15 mouse cellular contexts compared by ENCODE assay signal in the genomic region with DNA sequence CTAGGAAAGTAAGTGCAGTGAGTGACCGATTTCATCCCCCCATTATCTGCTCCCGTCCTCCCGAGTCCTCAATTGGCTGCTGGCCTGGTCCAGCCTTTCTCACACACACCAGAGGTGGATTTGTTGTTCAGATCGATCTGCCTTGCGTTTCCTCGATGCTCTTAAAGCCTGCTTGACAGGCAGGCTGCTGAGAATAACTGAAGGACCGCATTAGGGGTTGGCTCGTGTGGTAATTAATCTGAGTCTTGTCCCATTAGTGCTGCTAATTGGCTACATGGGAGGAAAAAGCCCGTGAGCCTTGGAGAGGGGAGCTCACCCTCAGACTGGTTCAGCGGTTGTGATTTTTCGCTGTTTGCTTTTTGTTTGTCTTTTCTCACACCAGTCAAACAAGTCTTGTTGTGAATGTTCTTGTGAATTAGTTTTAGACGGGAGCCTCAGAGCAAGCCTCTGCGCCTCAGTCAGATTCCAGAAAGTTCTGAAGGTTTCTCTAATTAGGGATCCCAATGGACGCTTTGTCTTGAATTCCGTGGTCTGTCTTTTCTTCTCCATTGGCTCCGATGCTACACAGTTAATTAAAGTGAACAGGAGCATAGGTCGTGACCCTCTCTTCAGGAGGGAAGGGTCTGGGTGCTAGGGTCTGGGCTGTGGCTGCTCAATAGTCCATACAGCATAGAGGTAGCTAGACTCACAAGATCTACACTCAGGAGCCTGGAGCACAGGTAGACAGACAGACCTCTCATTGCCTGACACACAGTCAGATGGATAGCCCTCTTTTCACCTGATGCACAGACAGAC.
A peak's percentile ranks its signal among the peaks of the same experiment; 100 is the strongest.
DNase-seq lines count a peak whose midpoint lies in the region; ATAC-seq and TF ChIP-seq lines count a peak whose summit lies in the region.
"Had no signal": no experiment of that assay in that cellular context is flagged by ENCODE, and none has a peak within 500 bp of the region (broad histone marks: within the 10 kb centered on the region; RNA-seq: fewer than 3 reads in every experiment).

No protein-coding gene starts in this region.

- peaks cover 3% of the 10 kb centered on the region; the same call in 1 of the 2 replicates for H3K27me3 ChIP-seq in embryonic facial prominence, embryonic 14.5 days (replicated peaks; ENCODE audit: control insufficient read depth, insufficient read depth, low read length)
- H3K27me3 ChIP-seq in hindbrain, embryonic 12.5 days: no peaks in the 10 kb centered on the region; the same call in 1 of the 2 replicates
- H3K27me3 ChIP-seq in midbrain, postnatal 0 days (ENCODE audit: insufficient read depth, low read length): no peaks in the 10 kb centered on the region
- no peaks in the 10 kb centered on the region for H3K27me3 ChIP-seq in intestine, embryonic 15.5 days (replicated peaks)
- H3K27me3 ChIP-seq: CH12.LX; lung, embryonic 15.5 days; megakaryocyte, embryonic 14.5 days had no signal

- no peak overlapping the region for H3K4me2 ChIP-seq in embryonic facial prominence, embryonic 14.5 days (ENCODE audit: low read depth, low read length)
- H3K4me2 ChIP-seq in hindbrain, embryonic 12.5 days (replicated peaks): no peak overlapping the region
- H3K4me2 ChIP-seq in midbrain, postnatal 0 days (ENCODE audit: low read depth, low read length, poor library complexity, severe bottlenecking): no peak overlapping the region
- no peak overlapping the region for H3K4me2 ChIP-seq in intestine, embryonic 15.5 days (replicated peaks)
- H3K4me2 ChIP-seq: lung, embryonic 15.5 days had no signal

- peak; percentile 15; the same call in 1 of the 2 replicates for ATAC-seq in embryonic facial prominence, embryonic 14.5 days (ENCODE audit: low read depth)
- ATAC-seq in hindbrain, embryonic 12.5 days (ENCODE audit: low FRiP score): peak; percentile 56
- no peak for ATAC-seq in midbrain, postnatal 0 days (ENCODE audit: low FRiP score)
- no peak for ATAC-seq in intestine, embryonic 15.5 days

- intact Hi-C loops in left cerebral cortex, postnatal 10 days (cut with DNase I): loop anchor here (5.0 kb wide), 2 partner anchors 205 to 455 kb away; no protein-coding TSS in a partner anchor

- no peak overlapping the region for H3K27ac ChIP-seq in embryonic facial prominence, embryonic 14.5 days (replicated peaks; ENCODE audit: low read depth, low read length)
- no peak overlapping the region for H3K27ac ChIP-seq in hindbrain, embryonic 12.5 days
- no peak overlapping the region for H3K27ac ChIP-seq in midbrain, postnatal 0 days (ENCODE audit: low read depth, low read length)
- H3K27ac ChIP-seq in intestine, embryonic 15.5 days: no peak overlapping the region
- H3K27ac ChIP-seq: heart, embryonic 10.5 days; lung, embryonic 15.5 days had no signal

- no peaks in the 10 kb centered on the region for H3K4me1 ChIP-seq in embryonic facial prominence, embryonic 14.5 days (ENCODE audit: control insufficient read depth, insufficient read depth, low read length)
- H3K4me1 ChIP-seq in hindbrain, embryonic 12.5 days: no peaks in the 10 kb centered on the region
- H3K4me1 ChIP-seq in midbrain, postnatal 0 days (ENCODE audit: insufficient read depth, low read length): no peaks in the 10 kb centered on the region
- H3K4me1 ChIP-seq in intestine, embryonic 15.5 days (replicated peaks): no peaks in the 10 kb centered on the region
- H3K4me1 ChIP-seq: heart, embryonic 10.5 days; lung, embryonic 15.5 days; megakaryocyte, embryonic 14.5 days had no signal

- peak; percentile 17 for DNase-seq in embryo, embryonic 11 days
- DNase-seq in embryonic facial prominence, embryonic 14.5 days (ENCODE audit: low spot score): peak; percentile 23
- DNase-seq in midbrain, postnatal 0 days (ENCODE audit: low spot score): peak; percentile 10
- no peak for DNase-seq in left cerebral cortex, postnatal 10 days (ENCODE audit: extremely low spot score in 1 of 2, low spot score in 2 of 2)
- no peak for DNase-seq in natural killer cell, adult 2 months (ENCODE audit: low spot score in 2 of 2)
- DNase-seq: adrenal gland, postnatal 14 days; cerebellum, postnatal 25 days; kidney, adult 8-10 months; liver had no signal

- H3K9ac ChIP-seq in embryonic facial prominence, embryonic 14.5 days (ENCODE audit: low read depth, low read length): no peak overlapping the region
- H3K9ac ChIP-seq in hindbrain, embryonic 12.5 days: no peak overlapping the region
- H3K9ac ChIP-seq in midbrain, postnatal 0 days (replicated peaks; ENCODE audit: low read length, poor library complexity, severe bottlenecking): no peak overlapping the region
- no peak overlapping the region for H3K9ac ChIP-seq in intestine, embryonic 15.5 days
- H3K9ac ChIP-seq: lung, embryonic 15.5 days had no signal

- WGBS in embryonic facial prominence, embryonic 14.5 days: 32% methylated on average over 17 of the region's 17 CpGs
- 37% methylated on average over 17 of the region's 17 CpGs for WGBS in hindbrain, embryonic 12.5 days
- 29% methylated on average over 17 of the region's 17 CpGs for WGBS in midbrain, postnatal 0 days
- 40% methylated on average over 17 of the region's 17 CpGs for WGBS in intestine, embryonic 15.5 days

- no peak overlapping the region for H3K4me3 ChIP-seq in embryonic facial prominence, embryonic 14.5 days (ENCODE audit: low read depth, low read length)
- H3K4me3 ChIP-seq in hindbrain, embryonic 12.5 days: no peak overlapping the region
- H3K4me3 ChIP-seq in midbrain, postnatal 0 days (ENCODE audit: low read depth, low read length): no peak overlapping the region
- no peak overlapping the region for H3K4me3 ChIP-seq in intestine, embryonic 15.5 days (replicated peaks)
- H3K4me3 ChIP-seq: heart, embryonic 10.5 days; lung, embryonic 15.5 days; megakaryocyte, embryonic 14.5 days had no signal

- no peaks in the 10 kb centered on the region for H3K36me3 ChIP-seq in embryonic facial prominence, embryonic 14.5 days (ENCODE audit: control insufficient read depth, insufficient read depth, low read length)
- H3K36me3 ChIP-seq in hindbrain, embryonic 12.5 days: no peaks in the 10 kb centered on the region
- H3K36me3 ChIP-seq in midbrain, postnatal 0 days (ENCODE audit: insufficient read depth, low read length): no peaks in the 10 kb centered on the region
- no peaks in the 10 kb centered on the region for H3K36me3 ChIP-seq in intestine, embryonic 15.5 days
- H3K36me3 ChIP-seq: heart, embryonic 10.5 days; lung, embryonic 15.5 days had no signal

- TF ChIP-seq CTCF in midbrain, postnatal 0 days (IDR thresholded peaks at IDR 0.05): no peak

- H3K9me3 ChIP-seq in embryonic facial prominence, embryonic 14.5 days (ENCODE audit: control insufficient read depth, low read length): no peaks in the 10 kb centered on the region
- H3K9me3 ChIP-seq in hindbrain, embryonic 12.5 days (replicated peaks): no peaks in the 10 kb centered on the region
- no peaks in the 10 kb centered on the region for H3K9me3 ChIP-seq in midbrain, postnatal 0 days (ENCODE audit: low read length)
- H3K9me3 ChIP-seq in intestine, embryonic 15.5 days: no peaks in the 10 kb centered on the region
- H3K9me3 ChIP-seq: heart, embryonic 10.5 days; lung, embryonic 15.5 days; megakaryocyte, embryonic 14.5 days had no signal

Comparison
In these comparisons a context has a peak if more than half of its experiments do, and no peak if none do; other contexts are left out.
1. DNase-seq: peak in embryo, embryonic 11 days (single experiment), embryonic facial prominence, embryonic 14.5 days (single experiment) and midbrain, postnatal 0 days (single experiment); none in left cerebral cortex, postnatal 10 days (0 of 2) and natural killer cell, adult 2 months (0 of 2).
2. ATAC-seq: peak in embryonic facial prominence, embryonic 14.5 days (single experiment) and hindbrain, embryonic 12.5 days (single experiment); none in midbrain, postnatal 0 days (single experiment) and intestine, embryonic 15.5 days (single experiment).